Mouse (Mus musculus): ENCODE data around the gene Tmem92.

- TF ChIP-seq CTCF (IDR thresholded peaks at IDR 0.05; ENCODE audit: borderline replicate concordance, extremely low read depth, insufficient read depth, insufficient read length) (no peak), POLR2A (IDR thresholded peaks at IDR 0.05; ENCODE audit: borderline replicate concordance, extremely low read depth, insufficient read depth, insufficient read length, poor library complexity, severe bottlenecking) (no peak)
Observed at GRCm38 (mm10) chr11:94760799-94761198, 21.7 kb downstream of the Tmem92 start.
